Mouse (Mus musculus): ENCODE data around the gene Eepd1. TPM values are rescaled to one million over a fixed set of nuclear protein-coding genes. Genes with fewer than 3 reads are reported as not detected.

Gene Eepd1
- polyA plus RNA-seq, 1 experiment from 2014 or later, result 22.6 TPM

DNA sequence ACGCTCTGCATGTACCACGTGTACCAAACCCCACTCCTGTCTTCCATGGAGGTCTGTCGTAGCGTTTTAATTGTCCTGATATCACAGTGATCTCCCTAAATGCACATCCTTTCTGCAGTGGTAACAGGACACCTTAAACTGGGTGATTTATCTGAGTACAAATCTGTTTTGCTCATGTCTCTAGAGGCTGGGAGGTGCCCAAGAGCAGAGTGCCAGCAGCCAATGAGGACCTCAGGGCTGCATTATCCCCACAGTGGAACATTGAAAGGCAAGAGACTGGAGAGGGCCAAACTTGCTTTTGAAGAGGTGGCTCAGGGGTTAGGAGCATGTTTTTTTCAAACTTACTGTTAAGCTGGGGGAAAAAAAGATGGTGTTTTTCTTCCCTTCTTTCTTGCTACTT, 14.8 kb downstream of the Eepd1 start:
- Histone ChIP-seq H3K27me3 (ENCODE audit: insufficient read depth, poor library complexity, severe bottlenecking) (no peaks in the 10 kb centered on the region), H3K4me3 (no peak overlapping the region), H3K4me1 (peaks cover 22% of the 10 kb centered on the region), H3K27ac (no peak overlapping the region), H3K36me3 (peaks cover 6% of the 10 kb centered on the region; the same call in 1 of the 2 replicates), H3K9me3 (no peaks in the 10 kb centered on the region)
- peak; percentile 27 for DNase-seq (ENCODE audit: low spot score)
- WGBS, result 80% methylated on average over 4 of the region's 4 CpGs

DNA sequence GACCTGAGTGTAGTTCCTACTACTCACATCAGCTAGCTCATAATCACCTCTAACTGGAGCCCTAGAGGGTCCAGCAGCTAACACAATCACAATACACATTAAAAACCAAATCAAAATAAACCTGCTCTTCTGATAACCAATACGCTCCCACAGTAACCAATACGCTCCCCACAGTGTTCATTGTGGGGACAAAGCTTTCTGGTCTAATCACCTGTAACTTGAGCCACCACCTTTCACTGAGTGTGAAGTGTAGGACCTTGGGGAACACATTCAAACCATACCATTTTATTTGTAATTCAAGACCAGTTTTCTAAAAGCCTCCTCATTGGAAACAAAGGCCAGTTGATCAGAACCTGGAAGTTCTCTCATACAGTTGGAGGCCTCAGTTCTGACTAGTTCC, 15.4 kb downstream of the Eepd1 start:
- Histone ChIP-seq H3K4me3 (no peak overlapping the region), H3K9me3 (no peaks in the 10 kb centered on the region), H3K4me1 (peaks cover 24% of the 10 kb centered on the region), H3K27me3 (ENCODE audit: insufficient read depth, poor library complexity, severe bottlenecking) (no peaks in the 10 kb centered on the region), H3K27ac (no peak overlapping the region), H3K36me3 (peaks cover 6% of the 10 kb centered on the region; the same call in 1 of the 2 replicates)
- DNase-seq (ENCODE audit: low spot score), result peak; percentile 10
- WGBS, result 86% methylated on average over 2 of the region's 2 CpGs

DNA sequence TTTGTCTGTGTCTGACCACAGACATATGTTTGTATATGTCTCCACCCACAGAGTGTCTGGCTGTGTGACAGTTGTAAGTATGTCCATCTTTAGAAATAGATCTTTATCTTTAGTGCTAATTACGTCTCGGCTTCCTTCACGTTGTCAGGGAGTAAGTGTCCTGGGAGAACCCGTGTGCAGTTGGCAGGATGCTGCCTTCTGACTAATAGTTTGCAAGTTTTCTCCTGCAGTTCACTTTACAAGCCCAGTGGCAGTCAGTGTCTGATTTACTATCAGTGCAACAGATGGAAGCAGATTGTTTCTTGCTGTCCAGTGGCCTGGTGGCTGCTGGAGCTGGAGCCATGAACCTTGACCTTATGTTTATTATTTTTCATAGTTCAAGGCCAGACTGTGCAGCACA, 17.4 kb downstream of the Eepd1 start:
- Histone ChIP-seq H3K4me1 (peaks cover 24% of the 10 kb centered on the region), H3K27ac (no peak overlapping the region), H3K36me3 (peaks cover 6% of the 10 kb centered on the region; the same call in 1 of the 2 replicates), H3K27me3 (ENCODE audit: insufficient read depth, poor library complexity, severe bottlenecking) (no peaks in the 10 kb centered on the region), H3K9me3 (no peaks in the 10 kb centered on the region), H3K4me3 (no peak overlapping the region)
- WGBS, result 22% methylated on average over 4 of the region's 4 CpGs
- DNase-seq (ENCODE audit: low spot score), result no peak

DNA sequence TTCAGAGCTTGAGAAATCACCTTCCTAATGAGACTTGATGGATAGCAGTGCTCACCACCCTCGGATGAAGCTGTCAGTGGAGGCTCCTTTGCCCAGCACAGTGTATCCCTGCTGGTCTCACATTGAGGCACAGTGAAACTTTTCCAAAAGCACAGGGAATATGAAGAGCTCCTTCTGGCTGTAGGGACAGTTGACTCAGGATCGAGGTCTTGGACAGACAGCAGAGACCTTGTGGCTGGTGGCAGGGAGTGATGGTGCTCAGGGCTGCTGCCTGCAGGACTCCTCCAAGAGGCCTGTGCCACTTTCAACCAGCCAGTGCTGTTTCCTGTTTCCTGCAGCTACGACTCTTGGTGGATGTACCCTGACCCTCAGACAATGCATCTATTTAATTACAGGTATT, 18.0 kb downstream of the Eepd1 start:
- WGBS, result 35% methylated on average over 3 of the region's 3 CpGs
- Histone ChIP-seq H3K36me3 (peaks cover 6% of the 10 kb centered on the region; the same call in 1 of the 2 replicates), H3K4me3 (no peak overlapping the region), H3K4me1 (peaks cover 24% of the 10 kb centered on the region), H3K9me3 (no peaks in the 10 kb centered on the region), H3K27me3 (ENCODE audit: insufficient read depth, poor library complexity, severe bottlenecking) (no peaks in the 10 kb centered on the region), H3K27ac (peak overlapping the region; percentile 67; the same call in 1 of the 2 replicates)
- DNase-seq (ENCODE audit: low spot score), result no peak

DNA sequence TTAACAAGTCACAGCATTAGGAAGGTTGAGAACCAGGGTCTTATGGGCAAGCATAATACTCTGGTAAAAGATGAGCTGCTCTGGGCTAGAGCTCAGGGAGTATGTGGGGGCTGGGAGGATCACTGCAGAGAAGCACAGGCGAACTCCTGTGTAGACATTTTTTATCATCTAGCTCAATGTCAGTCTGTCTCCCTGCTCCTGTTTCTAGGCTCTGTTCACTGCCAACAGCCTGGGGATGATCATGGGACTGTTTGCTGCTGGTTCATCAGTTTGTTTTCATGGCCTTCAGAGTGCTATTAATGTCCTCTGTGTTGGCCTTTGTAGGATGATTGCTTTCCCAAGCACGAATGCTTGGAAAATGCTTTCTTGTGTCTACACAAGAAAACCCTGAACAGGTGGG, 18.7 kb downstream of the Eepd1 start:
- Histone ChIP-seq H3K4me1 (peaks cover 29% of the 10 kb centered on the region), H3K4me3 (no peak overlapping the region), H3K9me3 (no peaks in the 10 kb centered on the region), H3K27ac (peak overlapping the region; percentile 67; the same call in 1 of the 2 replicates), H3K36me3 (peaks cover 6% of the 10 kb centered on the region; the same call in 1 of the 2 replicates), H3K27me3 (ENCODE audit: insufficient read depth, poor library complexity, severe bottlenecking) (no peaks in the 10 kb centered on the region)
- WGBS, result 69% methylated on average over 2 of the region's 2 CpGs
- no peak for DNase-seq (ENCODE audit: low spot score)

DNA sequence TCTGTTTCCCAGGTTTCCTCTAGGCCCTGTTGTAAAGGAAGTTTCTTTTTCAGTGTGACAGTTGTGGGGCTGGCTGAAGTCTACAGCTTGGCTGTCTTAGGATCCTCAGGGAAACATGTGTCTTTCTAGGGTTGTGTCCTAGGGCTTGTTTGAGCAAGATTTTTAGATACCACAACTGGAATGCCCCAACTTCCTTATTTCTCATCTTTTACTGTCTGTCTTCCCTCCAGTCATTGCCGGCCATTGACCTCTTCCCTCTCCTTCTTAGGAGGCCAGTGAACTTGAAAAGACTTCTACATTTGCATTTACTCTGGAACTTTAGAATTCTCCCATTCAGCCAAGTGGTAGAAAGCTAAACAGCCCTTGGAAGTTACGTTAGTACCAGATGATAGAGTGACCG, 27.5 kb downstream of the Eepd1 start:
- Histone ChIP-seq H3K27ac (no peak overlapping the region), H3K9me3 (no peaks in the 10 kb centered on the region), H3K36me3 (no peaks in the 10 kb centered on the region), H3K4me3 (no peak overlapping the region), H3K27me3 (ENCODE audit: insufficient read depth, poor library complexity, severe bottlenecking) (no peaks in the 10 kb centered on the region), H3K4me1 (peaks cover 37% of the 10 kb centered on the region)
- 83% methylated on average over 3 of the region's 3 CpGs for WGBS
- DNase-seq (ENCODE audit: low spot score), result no peak

DNA sequence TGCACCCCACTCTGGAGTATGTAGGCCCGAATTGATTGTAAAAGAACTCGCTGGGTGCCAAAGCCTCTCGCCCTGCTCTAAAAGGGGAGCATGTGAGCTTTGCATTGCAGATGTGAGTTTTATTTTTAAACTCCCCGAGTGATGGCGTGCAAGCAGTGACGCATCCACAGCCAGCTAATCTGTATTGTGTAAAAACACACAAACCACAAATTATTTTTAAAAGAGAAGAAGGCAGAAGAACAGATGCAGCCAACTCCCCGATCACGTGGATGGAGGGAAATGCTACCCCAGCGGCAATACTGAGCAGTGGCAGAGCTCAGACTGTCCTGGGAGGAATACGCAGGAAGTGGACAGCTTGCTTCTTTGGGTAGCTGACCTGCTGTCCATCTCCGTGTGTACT, 29.2 kb downstream of the Eepd1 start:
- no peak for DNase-seq (ENCODE audit: low spot score)
- 79% methylated on average over 11 of the region's 11 CpGs for WGBS
- H3K27me3 ChIP-seq (ENCODE audit: insufficient read depth, poor library complexity, severe bottlenecking), result no peaks in the 10 kb centered on the region
- no peaks in the 10 kb centered on the region for H3K9me3 ChIP-seq
- peaks cover 41% of the 10 kb centered on the region for H3K4me1 ChIP-seq
- H3K27ac ChIP-seq, result no peak overlapping the region
- no peaks in the 10 kb centered on the region for H3K36me3 ChIP-seq
- no peak overlapping the region for H3K4me3 ChIP-seq

DNA sequence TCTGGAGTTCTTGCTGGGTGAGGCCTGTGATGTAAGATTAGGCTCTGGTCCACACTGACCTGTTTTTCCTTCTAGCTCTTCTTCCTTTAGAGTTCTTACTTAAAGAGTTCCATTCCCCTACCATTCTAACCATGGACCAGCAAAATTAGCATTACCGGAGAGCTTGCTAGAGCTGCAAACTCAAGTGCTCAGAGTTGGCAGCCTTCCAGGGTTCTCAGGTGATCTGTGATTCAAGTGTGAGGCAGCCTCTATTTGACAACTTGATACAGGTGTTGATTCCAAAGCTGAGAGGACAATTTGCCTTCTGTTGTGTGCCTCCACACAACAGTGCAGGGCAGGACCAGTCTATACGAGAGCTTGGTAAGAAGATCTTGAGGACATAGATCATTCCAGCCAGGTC, 31.7 kb downstream of the Eepd1 start:
- Histone ChIP-seq H3K27me3 (ENCODE audit: insufficient read depth, poor library complexity, severe bottlenecking) (no peaks in the 10 kb centered on the region), H3K27ac (no peak overlapping the region), H3K4me1 (peaks cover 66% of the 10 kb centered on the region), H3K9me3 (no peaks in the 10 kb centered on the region), H3K36me3 (no peaks in the 10 kb centered on the region), H3K4me3 (no peak overlapping the region)
- WGBS, result 41% methylated on average over 2 of the region's 2 CpGs
- DNase-seq (ENCODE audit: low spot score), result no peak

DNA sequence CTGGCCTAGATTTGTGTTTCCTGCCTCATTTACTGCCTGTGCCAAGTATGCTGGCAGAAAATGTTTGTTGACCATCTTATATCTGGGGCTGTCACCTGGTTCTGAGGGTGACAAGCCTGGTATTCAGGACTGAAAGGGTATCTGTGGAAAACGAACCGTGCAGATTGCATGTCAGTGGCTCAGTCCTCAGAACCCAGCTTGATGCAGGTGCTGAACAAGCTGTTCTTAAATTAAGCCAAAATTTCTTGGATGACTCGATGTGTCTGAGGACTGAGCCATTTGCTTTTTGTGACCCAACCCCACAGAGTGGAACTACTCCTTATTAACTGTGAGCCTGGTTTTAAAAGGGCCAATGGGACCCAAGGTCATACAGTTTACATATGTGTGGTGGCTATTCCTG, 32.2 kb downstream of the Eepd1 start:
- Histone ChIP-seq H3K27me3 (ENCODE audit: insufficient read depth, poor library complexity, severe bottlenecking) (no peaks in the 10 kb centered on the region), H3K4me3 (no peak overlapping the region), H3K36me3 (no peaks in the 10 kb centered on the region), H3K4me1 (peaks cover 71% of the 10 kb centered on the region), H3K9me3 (no peaks in the 10 kb centered on the region), H3K27ac (no peak overlapping the region)
- DNase-seq (ENCODE audit: low spot score), result no peak
- 73% methylated on average over 3 of the region's 3 CpGs for WGBS

DNA sequence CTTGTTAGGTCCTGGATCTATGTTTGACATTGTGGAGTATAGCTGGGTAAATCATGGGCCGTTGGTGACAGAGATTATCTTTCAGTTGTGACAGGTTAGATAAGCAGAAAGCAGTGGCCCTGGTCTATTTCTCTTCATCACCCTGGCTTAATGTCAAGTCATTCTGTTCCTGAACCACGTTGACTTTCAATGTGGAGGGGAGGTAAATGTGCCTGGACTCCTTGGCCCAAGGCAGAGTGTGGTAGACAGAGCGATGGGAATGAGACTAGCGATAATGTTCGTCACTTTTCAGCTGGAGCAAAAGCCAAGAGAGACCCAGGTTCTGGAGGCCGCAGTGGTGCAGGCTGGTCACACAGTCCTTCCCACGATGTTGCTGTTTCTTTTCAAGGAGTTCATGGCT, 35.3 kb downstream of the Eepd1 start:
- Histone ChIP-seq H3K9me3 (no peaks in the 10 kb centered on the region), H3K4me3 (no peak overlapping the region), H3K27me3 (ENCODE audit: insufficient read depth, poor library complexity, severe bottlenecking) (no peaks in the 10 kb centered on the region), H3K4me1 (peaks cover 90% of the 10 kb centered on the region), H3K36me3 (no peaks in the 10 kb centered on the region), H3K27ac (peak overlapping the region; percentile 65)
- WGBS, result 42% methylated on average over 7 of the region's 7 CpGs
- no peak for DNase-seq (ENCODE audit: low spot score)

DNA sequence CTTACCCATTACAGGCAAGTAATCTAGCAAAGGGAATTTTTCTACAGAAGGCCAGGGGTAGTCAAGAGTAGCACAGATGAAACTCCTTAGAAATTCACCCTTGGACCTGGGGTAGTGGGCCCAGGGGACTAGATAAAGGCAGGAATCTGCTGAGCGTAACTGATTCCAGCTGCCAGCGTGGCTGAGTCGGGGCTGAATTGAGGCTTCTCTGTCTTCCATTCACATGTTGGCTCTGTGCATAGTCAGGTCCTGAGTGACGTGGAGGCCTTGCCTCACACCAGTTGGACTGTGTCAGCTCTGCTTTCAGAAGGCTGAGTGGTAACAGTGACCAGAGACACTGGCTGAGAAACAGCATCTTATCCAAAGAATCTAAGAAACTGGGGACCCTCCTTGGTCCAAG, 36.6 kb downstream of the Eepd1 start:
- H3K4me1 ChIP-seq, result peaks cover 85% of the 10 kb centered on the region
- H3K27me3 ChIP-seq (ENCODE audit: insufficient read depth, poor library complexity, severe bottlenecking), result no peaks in the 10 kb centered on the region
- no peaks in the 10 kb centered on the region for H3K36me3 ChIP-seq
- WGBS, result 25% methylated on average over 4 of the region's 4 CpGs
- H3K27ac ChIP-seq, result peak overlapping the region; percentile 65
- DNase-seq (ENCODE audit: low spot score), result no peak
- no peaks in the 10 kb centered on the region for H3K9me3 ChIP-seq
- H3K4me3 ChIP-seq, result no peak overlapping the region

DNA sequence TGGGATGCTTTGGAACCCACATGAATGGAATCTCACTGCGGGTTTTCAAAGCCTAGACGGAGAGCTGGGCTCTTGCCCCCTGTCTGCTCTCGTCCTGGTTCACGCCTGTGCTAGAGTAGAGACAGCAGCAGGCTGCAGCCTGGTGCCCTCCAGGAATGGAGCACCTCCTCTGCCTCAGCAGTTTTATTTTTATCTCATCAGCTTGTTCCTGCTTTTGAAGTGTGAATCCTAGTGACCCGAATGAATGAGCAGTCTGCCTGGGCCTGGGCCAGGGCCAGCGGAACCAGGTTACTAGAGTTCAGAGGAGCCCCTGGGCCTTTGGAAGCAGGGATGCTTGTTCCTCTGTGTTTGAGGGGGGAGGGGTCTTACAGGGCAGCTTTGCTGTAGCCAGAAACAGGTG, 37.8 kb downstream of the Eepd1 start:
- peaks cover 80% of the 10 kb centered on the region for H3K4me1 ChIP-seq
- no peaks in the 10 kb centered on the region for H3K9me3 ChIP-seq
- peak overlapping the region; percentile 73 for H3K27ac ChIP-seq
- no peaks in the 10 kb centered on the region for H3K36me3 ChIP-seq
- no peaks in the 10 kb centered on the region for H3K27me3 ChIP-seq (ENCODE audit: insufficient read depth, poor library complexity, severe bottlenecking)
- DNase-seq (ENCODE audit: low spot score), result no peak
- no peak overlapping the region for H3K4me3 ChIP-seq
- 26% methylated on average over 6 of the region's 6 CpGs for WGBS

DNA sequence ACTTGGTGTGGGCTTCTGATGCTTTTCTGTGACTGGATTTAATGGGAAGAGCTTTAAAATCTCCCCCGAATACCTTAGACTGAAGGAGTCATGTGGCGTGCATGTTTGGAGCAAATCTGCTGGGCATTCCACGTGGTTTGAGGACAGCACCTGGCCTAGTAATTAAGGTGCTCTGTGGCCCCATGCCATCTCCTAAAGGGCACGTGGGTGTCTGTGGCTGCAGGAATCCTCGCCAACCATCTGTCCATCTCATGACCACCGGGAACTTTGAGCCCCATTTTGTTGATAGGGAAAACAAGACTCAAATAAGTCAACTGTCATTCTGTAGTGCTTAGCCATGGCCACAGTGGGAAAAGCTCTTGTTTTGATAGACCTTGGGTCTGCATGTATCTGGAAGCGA, 39.5 kb downstream of the Eepd1 start:
- peaks cover 71% of the 10 kb centered on the region for H3K4me1 ChIP-seq
- H3K27ac ChIP-seq, result no peak overlapping the region
- H3K9me3 ChIP-seq, result no peaks in the 10 kb centered on the region
- WGBS, result 89% methylated on average over 7 of the region's 7 CpGs
- no peaks in the 10 kb centered on the region for H3K27me3 ChIP-seq (ENCODE audit: insufficient read depth, poor library complexity, severe bottlenecking)
- no peak overlapping the region for H3K4me3 ChIP-seq
- H3K36me3 ChIP-seq, result no peaks in the 10 kb centered on the region
- no peak for DNase-seq (ENCODE audit: low spot score)

DNA sequence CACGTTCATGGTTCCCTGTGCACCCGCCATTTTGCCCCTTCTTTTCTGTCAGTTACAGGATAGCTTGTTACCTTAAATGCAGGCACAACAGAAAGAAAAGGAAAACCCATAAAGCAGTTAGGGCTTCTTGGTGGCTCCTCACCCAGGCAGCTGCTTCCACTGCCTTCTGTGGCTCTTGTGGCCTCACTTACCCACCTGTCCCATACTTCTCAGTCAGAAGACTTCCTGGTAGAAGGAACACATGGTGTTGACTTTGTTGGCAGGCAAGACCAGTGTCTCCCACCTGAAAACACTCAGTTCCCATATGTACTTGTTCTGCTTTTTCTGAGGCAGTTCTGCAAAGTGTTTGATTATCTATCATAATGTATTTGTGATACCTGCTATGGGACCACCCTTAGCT, 40.5 kb downstream of the Eepd1 start:
- no peak overlapping the region for H3K4me3 ChIP-seq
- peaks cover 71% of the 10 kb centered on the region for H3K4me1 ChIP-seq
- no peak for DNase-seq (ENCODE audit: low spot score)
- H3K36me3 ChIP-seq, result no peaks in the 10 kb centered on the region
- no peaks in the 10 kb centered on the region for H3K9me3 ChIP-seq
- H3K27me3 ChIP-seq (ENCODE audit: insufficient read depth, poor library complexity, severe bottlenecking), result no peaks in the 10 kb centered on the region
- WGBS, result 92% methylated on average over 2 of the region's 2 CpGs
- H3K27ac ChIP-seq, result no peak overlapping the region

Measured in heart, embryonic 10.5 days (tissue).